Mouse (Mus musculus) embryonic facial prominence, embryonic 10.5 days (tissue): ENCODE data around the gene Pcnp. TPM values are rescaled to one million over a fixed set of nuclear protein-coding genes. Genes with fewer than 3 reads are reported as not detected.
"Not testable (repeated sequence)": the region's sequence is repeated elsewhere in the genome, so short reads cannot be mapped to it uniquely, and the experiment has no call there.

Experiments used
- DNase-seq: peaks from one replicate; pipeline ENCODE4 v3.0.0-alpha.2; 2017; ENCODE audit warnings: low spot score
- H3K27ac ChIP-seq: fragments of 300-500 bp; sonication (generic); replicated peaks from 2 replicates; pipeline ENCODE4 v1.5.1; 2016; ENCODE audit warnings: mild to moderate bottlenecking
- H3K27me3 ChIP-seq: fragments of 300-500 bp; sonication (generic); replicated peaks from 2 replicates; pipeline ENCODE4 v1.6.1; 2016; ENCODE audit warnings: low read depth, mild to moderate bottlenecking; ENCODE audit not compliant: poor library complexity, severe bottlenecking
- H3K36me3 ChIP-seq: fragments of 300-500 bp; sonication (generic); replicated peaks from 2 replicates; pipeline ENCODE4 v1.6.1; 2016; ENCODE audit warnings: mild to moderate bottlenecking, moderate library complexity
- H3K4me1 ChIP-seq: fragments of 300-500 bp; sonication (generic); 2 replicates; pipeline ENCODE4 v1.6.1; 2016
- H3K4me3 ChIP-seq: fragments of 300-500 bp; sonication (generic); 2 replicates; pipeline ENCODE4 v1.5.1; 2016; ENCODE audit warnings: mild to moderate bottlenecking, moderate library complexity
- H3K9me3 ChIP-seq: fragments of 300-500 bp; sonication (generic); 2 replicates; pipeline ENCODE4 v1.6.1; 2016; ENCODE audit warnings: mild to moderate bottlenecking
- WGBS: fragments of 180-500 bp; shearing (Covaris S2); methylation state at CpG from one replicate; pipeline ENCODE4 v1.1.7; 2016; 5-methylcytosine and 5-hydroxymethylcytosine counted together
- polyA plus RNA-seq: library from polyadenylated mRNA; unstranded; fragments of >200 nt; fragmentation: Nextera tagmentation; extraction: Ambion mirVana; gene quantifications from 2 replicates; pipeline ENCODE4 v1.2.1, GENCODE M21; 2016

Gene Pcnp
- polyA plus RNA-seq, 1 experiment from 2014 or later = 319 TPM

GRCm38 (mm10) chr16:55973431-55974255 lies 55.9 kb downstream of the Pcnp start, which contains the start of gene Zbtb11:
TSS of gene Zbtb11 (plus strand) at chr16:55973883.
- under 1% methylated on average over 85 of the region's 86 CpGs for WGBS
- H3K36me3 ChIP-seq = peaks cover 54% of the 10 kb centered on the region
- peak within 1 kb of the TSS; percentile 90 for H3K27ac ChIP-seq
- peak; percentile 100 for DNase-seq
- H3K4me1 ChIP-seq = peaks cover 30% of the 10 kb centered on the region
- H3K9me3 ChIP-seq = no peaks in the 10 kb centered on the region
- peak within 1 kb of the TSS; percentile 99 for H3K4me3 ChIP-seq
- no peaks in the 10 kb centered on the region for H3K27me3 ChIP-seq

GRCm38 (mm10) chr16:55972626-55973201 lies 56.8 kb downstream of the Pcnp start:
- DNase-seq = no peak
- 55% methylated on average over 10 of the region's 10 CpGs for WGBS
- H3K27me3 ChIP-seq = no peaks in the 10 kb centered on the region
- peaks cover 54% of the 10 kb centered on the region for H3K36me3 ChIP-seq
- H3K9me3 ChIP-seq = no peaks in the 10 kb centered on the region
- H3K27ac ChIP-seq = no peak overlapping the region; the same call in 1 of the 2 replicates
- H3K4me3 ChIP-seq = peak overlapping the region; percentile 99
- H3K4me1 ChIP-seq = peaks cover 34% of the 10 kb centered on the region

- Histone ChIP-seq H3K27ac (no peak overlapping the region), H3K36me3 (peaks cover 58% of the 10 kb centered on the region), H3K4me1 (peaks cover 41% of the 10 kb centered on the region), H3K4me3 (no peak overlapping the region), H3K9me3 (no peaks in the 10 kb centered on the region), H3K27me3 (no peaks in the 10 kb centered on the region)
- WGBS = 81% methylated on average over 6 of the region's 6 CpGs
- DNase-seq = no peak
Observed at GRCm38 (mm10) chr16:55971735-55972615, 57.6 kb downstream of the Pcnp start.

- H3K27ac ChIP-seq = no peak overlapping the region
- H3K36me3 ChIP-seq = peaks cover 58% of the 10 kb centered on the region
- H3K4me3 ChIP-seq = no peak overlapping the region
- WGBS = 90% methylated on average over 5 of the region's 5 CpGs
- H3K27me3 ChIP-seq = no peaks in the 10 kb centered on the region
- DNase-seq = no peak
- peaks cover 39% of the 10 kb centered on the region for H3K4me1 ChIP-seq
- H3K9me3 ChIP-seq = no peaks in the 10 kb centered on the region
Observed at GRCm38 (mm10) chr16:55970416-55970815, 59.1 kb downstream of the Pcnp start.

GRCm38 (mm10) chr16:55969147-55969546 lies 60.4 kb downstream of the Pcnp start:
- Histone ChIP-seq H3K27ac (no peak overlapping the region), H3K4me3 (peak overlapping the region; percentile 5; the same call in 1 of the 2 replicates), H3K27me3 (no peaks in the 10 kb centered on the region), H3K9me3 (no peaks in the 10 kb centered on the region), H3K36me3 (peaks cover 58% of the 10 kb centered on the region), H3K4me1 (peaks cover 29% of the 10 kb centered on the region)
- 90% methylated on average over 3 of the region's 3 CpGs for WGBS
- DNase-seq = peak; percentile 53

- no peaks in the 10 kb centered on the region for H3K9me3 ChIP-seq
- H3K27me3 ChIP-seq = no peaks in the 10 kb centered on the region
- peak overlapping the region; percentile 91 for H3K4me3 ChIP-seq
- 33% methylated on average over 1 of the region's 1 CpGs for WGBS
- no peak for DNase-seq
- peaks cover 51% of the 10 kb centered on the region for H3K36me3 ChIP-seq
- peaks cover 24% of the 10 kb centered on the region for H3K4me1 ChIP-seq
- peak overlapping the region; percentile 96 for H3K27ac ChIP-seq
Observed at GRCm38 (mm10) chr16:55967221-55967620, 62.3 kb downstream of the Pcnp start.

- Histone ChIP-seq H3K9me3 (no peaks in the 10 kb centered on the region), H3K4me3 (peak within 1 kb of the TSS; percentile 91), H3K36me3 (peaks cover 42% of the 10 kb centered on the region), H3K27me3 (no peaks in the 10 kb centered on the region), H3K27ac (peak within 1 kb of the TSS; percentile 96), H3K4me1 (peaks cover 20% of the 10 kb centered on the region)
- peak; percentile 95 for DNase-seq
- under 1% methylated on average over 42 of the region's 42 CpGs for WGBS
Observed at GRCm38 (mm10) chr16:55966212-55966871, 63.2 kb downstream of the Pcnp start, which contains the start of gene Rpl24. TSS of gene Rpl24 (plus strand) at chr16:55966275.

GRCm38 (mm10) chr16:55964126-55964949 lies 65.2 kb downstream of the Pcnp start:
- H3K27ac ChIP-seq = no peak overlapping the region
- 67% methylated on average over 4 of the region's 4 CpGs for WGBS
- no peaks in the 10 kb centered on the region for H3K27me3 ChIP-seq
- no peak overlapping the region for H3K4me3 ChIP-seq
- no peaks in the 10 kb centered on the region for H3K9me3 ChIP-seq
- peaks cover 22% of the 10 kb centered on the region for H3K36me3 ChIP-seq
- peaks cover 15% of the 10 kb centered on the region for H3K4me1 ChIP-seq
- DNase-seq = peak; percentile 51

GRCm38 (mm10) chr16:55963068-55963467 lies 66.5 kb downstream of the Pcnp start:
- 96% methylated on average over 6 of the region's 11 CpGs for WGBS

More at GRCm38 (mm10) chr16:55963068-55963467, 66.5 kb downstream of the Pcnp start:
- not testable (repeated sequence) for H3K9me3 ChIP-seq, H3K27me3 ChIP-seq, H3K4me3 ChIP-seq, H3K4me1 ChIP-seq, H3K27ac ChIP-seq, DNase-seq
- peaks cover 11% of the 10 kb centered on the region for H3K36me3 ChIP-seq
